Comparison of ENCODE assay signal across 12 mouse cellular contexts in genomic region chr14:75641369-75641768, GRCm38 (mm10). TPM values are rescaled to one million over a fixed set of nuclear protein-coding genes. Genes with fewer than 3 reads are reported as not detected.
DNase-seq lines count a peak whose midpoint lies in the region; ATAC-seq lines count a peak whose summit lies in the region.
"Had no signal": no experiment of that assay in that cellular context is flagged by ENCODE, and none has a peak within 500 bp of the region (broad histone marks: within the 10 kb centered on the region; RNA-seq: fewer than 3 reads in every experiment).

No protein-coding gene starts in this region.

- H3K9me3 ChIP-seq in hindbrain, embryonic 10.5 days = 0 out of 2 replicates have a peak, but pooled peaks cover 3% of the 10 kb centered on the region
- H3K9me3 ChIP-seq in hindbrain, embryonic 16.5 days (ENCODE audit: control insufficient read depth, low read length) = no peaks in the 10 kb centered on the region
- no peaks in the 10 kb centered on the region for H3K9me3 ChIP-seq in midbrain, embryonic 10.5 days (replicated peaks)
- H3K9me3 ChIP-seq in midbrain, embryonic 15.5 days = no peaks in the 10 kb centered on the region
- H3K9me3 ChIP-seq in neural tube, embryonic 15.5 days (replicated peaks) = no peaks in the 10 kb centered on the region
- H3K9me3 ChIP-seq: midbrain, embryonic 12.5 days had no signal

- no peak for ATAC-seq in hindbrain, embryonic 16.5 days
- no peak for ATAC-seq in midbrain, embryonic 15.5 days (replicated peaks)
- ATAC-seq in neural tube, embryonic 15.5 days (ENCODE audit: low FRiP score) = no peak
- ATAC-seq: inflammation-experienced regulatory T-cells, adult 6 months had no signal

- H3K4me2 ChIP-seq in hindbrain, embryonic 16.5 days (ENCODE audit: low read length) = no peak overlapping the region
- no peak overlapping the region for H3K4me2 ChIP-seq in midbrain, embryonic 15.5 days
- no peak overlapping the region for H3K4me2 ChIP-seq in neural tube, embryonic 15.5 days
- H3K4me2 ChIP-seq: midbrain, embryonic 12.5 days had no signal

- no peak overlapping the region for H3K4me3 ChIP-seq in hindbrain, embryonic 10.5 days
- H3K4me3 ChIP-seq in hindbrain, embryonic 16.5 days (ENCODE audit: low read length) = no peak overlapping the region
- no peak overlapping the region for H3K4me3 ChIP-seq in midbrain, embryonic 10.5 days
- H3K4me3 ChIP-seq in midbrain, embryonic 15.5 days = no peak overlapping the region
- no peak overlapping the region for H3K4me3 ChIP-seq in neural tube, embryonic 15.5 days (replicated peaks)
- H3K4me3 ChIP-seq: midbrain, embryonic 12.5 days had no signal

- 68% methylated on average over 6 of the region's 6 CpGs for WGBS in hindbrain, embryonic 10.5 days
- 69% methylated on average over 6 of the region's 6 CpGs for WGBS in hindbrain, embryonic 16.5 days
- WGBS in midbrain, embryonic 10.5 days = 68% methylated on average over 6 of the region's 6 CpGs
- 58% methylated on average over 6 of the region's 6 CpGs for WGBS in midbrain, embryonic 15.5 days
- 58% methylated on average over 6 of the region's 6 CpGs for WGBS in neural tube, embryonic 15.5 days

- H3K9ac ChIP-seq in hindbrain, embryonic 16.5 days (ENCODE audit: low read depth, low read length) = no peak overlapping the region
- no peak overlapping the region for H3K9ac ChIP-seq in midbrain, embryonic 15.5 days
- H3K9ac ChIP-seq in neural tube, embryonic 15.5 days (replicated peaks) = no peak overlapping the region
- H3K9ac ChIP-seq: midbrain, embryonic 12.5 days had no signal

- H3K27me3 ChIP-seq in hindbrain, embryonic 10.5 days (ENCODE audit: insufficient read depth, poor library complexity, severe bottlenecking) = no peaks in the 10 kb centered on the region
- H3K27me3 ChIP-seq in hindbrain, embryonic 16.5 days (replicated peaks; ENCODE audit: control insufficient read depth, insufficient read depth, low read length) = no peaks in the 10 kb centered on the region
- no peaks in the 10 kb centered on the region for H3K27me3 ChIP-seq in midbrain, embryonic 10.5 days (ENCODE audit: low read depth, poor library complexity, severe bottlenecking)
- no peaks in the 10 kb centered on the region for H3K27me3 ChIP-seq in midbrain, embryonic 15.5 days (replicated peaks)
- H3K27me3 ChIP-seq in neural tube, embryonic 15.5 days (replicated peaks) = no peaks in the 10 kb centered on the region

- H3K4me1 ChIP-seq in hindbrain, embryonic 10.5 days (replicated peaks) = 0 out of 2 replicates have a peak, but pooled peaks cover 4% of the 10 kb centered on the region
- no peaks in the 10 kb centered on the region; the same call in none of the 2 replicates for H3K4me1 ChIP-seq in hindbrain, embryonic 16.5 days (ENCODE audit: control insufficient read depth, insufficient read depth, low read depth, low read length)
- peaks cover 9% of the 10 kb centered on the region for H3K4me1 ChIP-seq in midbrain, embryonic 10.5 days
- no peaks in the 10 kb centered on the region for H3K4me1 ChIP-seq in midbrain, embryonic 15.5 days
- H3K4me1 ChIP-seq in neural tube, embryonic 15.5 days = peaks cover 9% of the 10 kb centered on the region

- H3K36me3 ChIP-seq in hindbrain, embryonic 10.5 days = no peaks in the 10 kb centered on the region
- no peaks in the 10 kb centered on the region for H3K36me3 ChIP-seq in hindbrain, embryonic 16.5 days (ENCODE audit: control insufficient read depth, insufficient read depth, low read length)
- H3K36me3 ChIP-seq in midbrain, embryonic 10.5 days = no peaks in the 10 kb centered on the region
- H3K36me3 ChIP-seq in midbrain, embryonic 15.5 days (replicated peaks) = no peaks in the 10 kb centered on the region
- H3K36me3 ChIP-seq in neural tube, embryonic 15.5 days = no peaks in the 10 kb centered on the region
- H3K36me3 ChIP-seq: midbrain, embryonic 12.5 days had no signal

- DNase-seq in hindbrain, embryonic 10.5 days (ENCODE audit: low spot score) = no peak
- DNase-seq in midbrain, embryonic 10.5 days (ENCODE audit: low spot score) = no peak
- peak; percentile 15 for DNase-seq in ZHBTc4 (ENCODE audit: low read depth, low spot score)
- DNase-seq in kidney, postnatal 25 days = peak; percentile 48 to 51
- DNase-seq in adrenal gland, adult 8-10 months = no peak

- H3K27ac ChIP-seq in hindbrain, embryonic 10.5 days = peak overlapping the region; percentile 40; the same call in 1 of the 2 replicates
- H3K27ac ChIP-seq in hindbrain, embryonic 16.5 days (ENCODE audit: low read depth, low read length) = no peak overlapping the region
- H3K27ac ChIP-seq in midbrain, embryonic 10.5 days (replicated peaks) = peak overlapping the region; percentile 57; the same call in 1 of the 2 replicates
- no peak overlapping the region for H3K27ac ChIP-seq in midbrain, embryonic 15.5 days
- no peak overlapping the region for H3K27ac ChIP-seq in neural tube, embryonic 15.5 days (replicated peaks)
- H3K27ac ChIP-seq: midbrain, embryonic 12.5 days had no signal

RNA-seq across cellular contexts. Expression of gene Erich6b, which starts 0.7 kb away (rescaled TPM):
- not detected in 2 replicates for polyA plus RNA-seq in hindbrain, embryonic 10.5 days (2016; fragmentation: Nextera tagmentation; extraction: Ambion mirVana)
- not detected in 2 replicates for polyA plus RNA-seq in hindbrain, embryonic 16.5 days (2015; fragmentation: Nextera tagmentation; extraction: Ambion mirVana)
- not detected in 2 replicates for polyA plus RNA-seq in midbrain, embryonic 10.5 days (2016; fragmentation: Nextera tagmentation; extraction: Ambion mirVana)
- not detected in 2 replicates for polyA plus RNA-seq in midbrain, embryonic 15.5 days (2015; fragmentation: Nextera tagmentation; extraction: Ambion mirVana)
- not detected for total RNA-seq in adrenal gland, adult 8-10 months (2022)
- not detected in 2 replicates for polyA plus RNA-seq in neural tube, embryonic 15.5 days (2015; fragmentation: Nextera tagmentation; extraction: Ambion mirVana)
- total RNA-seq: heart, adult 18-20 months had no signal
- polyA plus RNA-seq: inflammation-experienced regulatory T-cells, adult 6 months; limb, embryonic 14.5 days; midbrain, embryonic 12.5 days had no signal

RNA-seq across cellular contexts. Expression of gene Spert, which starts 48.5 kb away (rescaled TPM):
- polyA plus RNA-seq in hindbrain, embryonic 10.5 days (2016; fragmentation: Nextera tagmentation; extraction: Ambion mirVana) = not detected in 2 replicates
- polyA plus RNA-seq in hindbrain, embryonic 16.5 days (2015; fragmentation: Nextera tagmentation; extraction: Ambion mirVana) = not detected in 2 replicates
- polyA plus RNA-seq in midbrain, embryonic 10.5 days (2016; fragmentation: Nextera tagmentation; extraction: Ambion mirVana) = not detected in 2 replicates
- not detected in 2 replicates for polyA plus RNA-seq in midbrain, embryonic 15.5 days (2015; fragmentation: Nextera tagmentation; extraction: Ambion mirVana)
- not detected for total RNA-seq in adrenal gland, adult 8-10 months (2022)
- polyA plus RNA-seq in neural tube, embryonic 15.5 days (2015; fragmentation: Nextera tagmentation; extraction: Ambion mirVana) = not detected in 2 replicates
- total RNA-seq: heart, adult 18-20 months had no signal
- polyA plus RNA-seq: inflammation-experienced regulatory T-cells, adult 6 months; limb, embryonic 14.5 days; midbrain, embryonic 12.5 days had no signal

Comparison
In these comparisons a context has a peak if more than half of its experiments do, and no peak if none do; other contexts are left out.
1. H3K27ac ChIP-seq: peak in hindbrain, embryonic 10.5 days (single experiment) and midbrain, embryonic 10.5 days (single experiment); none in hindbrain, embryonic 16.5 days (single experiment), midbrain, embryonic 15.5 days (single experiment) and neural tube, embryonic 15.5 days (single experiment).
2. DNase-seq: peak in ZHBTc4 (single experiment) and kidney, postnatal 25 days (2 of 2); none in hindbrain, embryonic 10.5 days (single experiment), midbrain, embryonic 10.5 days (single experiment) and adrenal gland, adult 8-10 months (single experiment).